Mouse (Mus musculus) kidney, embryonic 14.5 days (tissue): ENCODE results near the gene Nuak1. TPM values are rescaled to one million over a fixed set of nuclear protein-coding genes. Genes with fewer than 3 reads are reported as not detected.
"Not testable (repeated sequence)": the region's sequence is repeated elsewhere in the genome, so short reads cannot be mapped to it uniquely, and the experiment has no call there.

Experiments used
- ATAC-seq: fragments of 200-750 bp; cut with Nextera tagmentation; 2 replicates; pipeline ENCODE4 v1.8.0; 2017; ENCODE audit warnings: moderate number of reproducible peaks, mild to moderate bottlenecking, moderate TSS enrichment, moderate library complexity; ENCODE audit not compliant: low FRiP score, low TSS enrichment
- H3K27ac ChIP-seq: fragments of 300-500 bp; sonication (generic); 2 replicates; pipeline ENCODE4 v1.5.1; 2014; ENCODE audit warnings: low read depth, mild to moderate bottlenecking, low read length, moderate library complexity, mixed read lengths
- H3K27me3 ChIP-seq: fragments of 300-500 bp; sonication (generic); 2 replicates; pipeline ENCODE4 v1.6.1; 2014; ENCODE audit warnings: mild to moderate bottlenecking, low read length; ENCODE audit not compliant: control insufficient read depth, insufficient read depth
- H3K36me3 ChIP-seq: fragments of 300-500 bp; sonication (generic); 2 replicates; pipeline ENCODE4 v1.6.1; 2014; ENCODE audit warnings: low read length, mixed read lengths; ENCODE audit not compliant: control insufficient read depth, insufficient read depth
- H3K4me1 ChIP-seq: fragments of 300-500 bp; sonication (generic); 2 replicates; pipeline ENCODE4 v1.6.1; 2014; ENCODE audit warnings: low read length, mixed read lengths; ENCODE audit not compliant: control insufficient read depth, insufficient read depth
- H3K4me2 ChIP-seq: fragments of 300-500 bp; sonication (generic); replicated peaks from 2 replicates; pipeline ENCODE4 v1.6.1; 2014; ENCODE audit warnings: low read depth, mild to moderate bottlenecking, low read length
- H3K4me3 ChIP-seq: fragments of 300-500 bp; sonication (generic); 2 replicates; pipeline ENCODE4 v1.5.1; 2014; ENCODE audit warnings: mild to moderate bottlenecking, low read length
- H3K9ac ChIP-seq: fragments of 300-500 bp; sonication (generic); 2 replicates; pipeline ENCODE4 v1.6.1; 2014; ENCODE audit warnings: low read depth, mild to moderate bottlenecking, low read length, moderate library complexity
- H3K9me3 ChIP-seq: fragments of 300-500 bp; sonication (generic); 2 replicates; pipeline ENCODE4 v1.6.1; 2016; ENCODE audit warnings: low read length; ENCODE audit not compliant: control insufficient read depth
- WGBS: fragments of 180-500 bp; shearing (Covaris S2); extraction: QIAGEN DNeasy Blood & Tissue Kit; methylation state at CpG from one replicate; pipeline ENCODE4 v1.1.7; 2014; 5-methylcytosine and 5-hydroxymethylcytosine counted together
- polyA plus RNA-seq: library from polyadenylated mRNA; unstranded; fragments of >200 nt; fragmentation: Nextera tagmentation; extraction: Ambion mirVana; gene quantifications from 2 replicates; pipeline ENCODE4 v1.2.1, GENCODE M21; 2014

The Nuak1 gene
- polyA plus RNA-seq: 3.0 and 4.1 TPM in 2 replicates

GRCm38 (mm10) chr10:84440541-84441433 is at the start of gene Nuak1:
Nuak1 (minus strand) TSS chr10:84440597.
- Histone ChIP-seq H3K36me3 (no peaks in the 10 kb centered on the region), H3K27ac (peak within 1 kb of the TSS; percentile 99), H3K9ac (peak within 1 kb of the TSS; percentile 98), H3K4me3 (peak within 1 kb of the TSS; percentile 86), H3K4me1 (peaks cover 28% of the 10 kb centered on the region), H3K9me3 (no peaks in the 10 kb centered on the region), H3K4me2 (peak within 1 kb of the TSS; percentile 90), H3K27me3 (no peaks in the 10 kb centered on the region)
- WGBS: under 1% methylated on average over 67 of the region's 94 CpGs
- peak; percentile 91 for ATAC-seq

GRCm38 (mm10) chr10:84490115-84490514 is 49.7 kb upstream of the Nuak1 start:
- Histone ChIP-seq H3K9me3 (no peaks in the 10 kb centered on the region), H3K36me3 (no peaks in the 10 kb centered on the region), H3K9ac (no peak overlapping the region), H3K27me3 (no peaks in the 10 kb centered on the region), H3K4me3 (no peak overlapping the region), H3K4me2 (no peak overlapping the region), H3K4me1 (no peaks in the 10 kb centered on the region), H3K27ac (no peak overlapping the region)
- 81% methylated on average over 5 of the region's 5 CpGs for WGBS
- ATAC-seq: no peak

GRCm38 (mm10) chr10:84488315-84488714 is 47.9 kb upstream of the Nuak1 start:
- no peak for ATAC-seq
- Histone ChIP-seq H3K27me3 (no peaks in the 10 kb centered on the region), H3K4me1 (no peaks in the 10 kb centered on the region), H3K4me3 (no peak overlapping the region), H3K4me2 (no peak overlapping the region), H3K9me3 (no peaks in the 10 kb centered on the region; the same call in 1 of the 2 replicates), H3K36me3 (no peaks in the 10 kb centered on the region), H3K27ac (no peak overlapping the region), H3K9ac (no peak overlapping the region)
- 49% methylated on average over 6 of the region's 6 CpGs for WGBS

GRCm38 (mm10) chr10:84484661-84485060 is 44.3 kb upstream of the Nuak1 start:
- no peak overlapping the region for H3K4me2 ChIP-seq
- peaks cover 8% of the 10 kb centered on the region for H3K4me1 ChIP-seq
- H3K27ac ChIP-seq: no peak overlapping the region
- no peaks in the 10 kb centered on the region for H3K36me3 ChIP-seq
- H3K9ac ChIP-seq: no peak overlapping the region
- 79% methylated on average over 1 of the region's 1 CpGs for WGBS
- H3K4me3 ChIP-seq: no peak overlapping the region
- ATAC-seq: no peak
- H3K27me3 ChIP-seq: no peaks in the 10 kb centered on the region
- H3K9me3 ChIP-seq: no peaks in the 10 kb centered on the region; the same call in 1 of the 2 replicates

GRCm38 (mm10) chr10:84483553-84483952 is 43.2 kb upstream of the Nuak1 start:
- 77% methylated on average over 3 of the region's 3 CpGs for WGBS
- Histone ChIP-seq H3K9me3 (no peaks in the 10 kb centered on the region; the same call in 1 of the 2 replicates), H3K4me1 (peaks cover 8% of the 10 kb centered on the region), H3K27ac (no peak overlapping the region), H3K9ac (no peak overlapping the region), H3K27me3 (no peaks in the 10 kb centered on the region), H3K36me3 (no peaks in the 10 kb centered on the region), H3K4me2 (no peak overlapping the region), H3K4me3 (no peak overlapping the region)
- no peak for ATAC-seq

GRCm38 (mm10) chr10:84483069-84483468 is 42.7 kb upstream of the Nuak1 start:
- peaks cover 8% of the 10 kb centered on the region for H3K4me1 ChIP-seq
- no peak overlapping the region for H3K4me3 ChIP-seq
- ATAC-seq: no peak
- H3K9me3 ChIP-seq: no peaks in the 10 kb centered on the region; the same call in 1 of the 2 replicates
- WGBS: 77% methylated on average over 2 of the region's 2 CpGs
- H3K36me3 ChIP-seq: no peaks in the 10 kb centered on the region
- H3K4me2 ChIP-seq: no peak overlapping the region
- H3K27ac ChIP-seq: no peak overlapping the region
- H3K9ac ChIP-seq: no peak overlapping the region
- H3K27me3 ChIP-seq: no peaks in the 10 kb centered on the region

GRCm38 (mm10) chr10:84482418-84482817 is 42.0 kb upstream of the Nuak1 start:
- H3K27ac ChIP-seq, H3K4me2 ChIP-seq, ATAC-seq, H3K9ac ChIP-seq, H3K4me3 ChIP-seq, H3K9me3 ChIP-seq, H3K36me3 ChIP-seq, H3K27me3 ChIP-seq: not testable (repeated sequence)
- H3K4me1 ChIP-seq: peaks cover 14% of the 10 kb centered on the region
- WGBS: 89% methylated on average over 15 of the region's 15 CpGs

- Histone ChIP-seq H3K4me1 (peaks cover 14% of the 10 kb centered on the region), H3K4me2 (no peak overlapping the region), H3K27me3 (no peaks in the 10 kb centered on the region), H3K4me3 (no peak overlapping the region), H3K9ac (no peak overlapping the region), H3K9me3 (no peaks in the 10 kb centered on the region; the same call in 1 of the 2 replicates), H3K36me3 (no peaks in the 10 kb centered on the region), H3K27ac (peak overlapping the region; percentile 17; the same call in 1 of the 2 replicates)
- no peak; the same call in 1 of the 2 replicates for ATAC-seq
- WGBS: 20% methylated on average over 5 of the region's 5 CpGs
These were observed 40.9 kb upstream of the Nuak1 start for GRCm38 (mm10) chr10:84481327-84481671.

GRCm38 (mm10) chr10:84480667-84481326 is 40.4 kb upstream of the Nuak1 start:
- no peak overlapping the region for H3K9ac ChIP-seq
- WGBS: 36% methylated on average over 8 of the region's 8 CpGs
- no peaks in the 10 kb centered on the region for H3K36me3 ChIP-seq
- no peaks in the 10 kb centered on the region; the same call in 1 of the 2 replicates for H3K9me3 ChIP-seq
- no peak overlapping the region for H3K4me2 ChIP-seq
- H3K4me1 ChIP-seq: peaks cover 14% of the 10 kb centered on the region
- H3K27me3 ChIP-seq: no peaks in the 10 kb centered on the region
- peak overlapping the region; percentile 17; the same call in 1 of the 2 replicates for H3K27ac ChIP-seq
- peak; percentile 86 for ATAC-seq
- no peak overlapping the region for H3K4me3 ChIP-seq
